Mouse (Mus musculus): Measurements from ENCODE around the gene Il2rb. TPM values are rescaled to one million over a fixed set of nuclear protein-coding genes. Genes with fewer than 3 reads are reported as not detected.

The Il2rb gene
- total RNA-seq, 2 experiments from 2014 or later, result 0.76 to 1.4 TPM

DNA sequence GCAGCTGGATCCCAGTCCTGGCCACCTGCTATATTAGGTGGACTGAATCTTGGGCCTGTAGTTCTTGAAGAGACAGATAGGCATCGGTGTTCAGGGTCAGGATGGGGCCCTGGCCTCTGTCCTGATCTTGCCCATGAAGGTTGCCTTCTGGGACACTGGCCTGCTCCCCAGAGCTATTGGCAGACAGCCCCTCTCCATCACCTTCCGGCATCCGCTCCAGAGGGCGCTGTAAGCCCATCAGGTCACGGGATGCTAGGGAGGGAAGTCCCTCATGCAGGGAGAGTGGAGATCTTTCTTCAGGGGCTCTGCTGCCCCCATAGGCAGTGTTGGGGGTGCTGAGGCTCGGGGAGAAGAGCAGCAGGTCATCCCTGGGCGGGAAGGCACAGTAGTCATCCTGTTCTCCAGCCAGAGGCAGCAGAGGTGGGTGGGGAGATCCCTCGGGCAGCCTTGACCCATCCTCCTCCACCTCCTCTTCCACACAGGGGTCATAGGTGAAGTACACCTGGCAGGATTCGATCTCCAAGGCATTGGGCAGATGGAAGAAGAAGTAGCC lies 13.5 kb downstream of the Il2rb start:
- no peak for DNase-seq

- DNase-seq, result no peak
These were observed 14.1 kb downstream of the Il2rb start for GRCm38 (mm10) chr15:78480991-78481390.

DNA sequence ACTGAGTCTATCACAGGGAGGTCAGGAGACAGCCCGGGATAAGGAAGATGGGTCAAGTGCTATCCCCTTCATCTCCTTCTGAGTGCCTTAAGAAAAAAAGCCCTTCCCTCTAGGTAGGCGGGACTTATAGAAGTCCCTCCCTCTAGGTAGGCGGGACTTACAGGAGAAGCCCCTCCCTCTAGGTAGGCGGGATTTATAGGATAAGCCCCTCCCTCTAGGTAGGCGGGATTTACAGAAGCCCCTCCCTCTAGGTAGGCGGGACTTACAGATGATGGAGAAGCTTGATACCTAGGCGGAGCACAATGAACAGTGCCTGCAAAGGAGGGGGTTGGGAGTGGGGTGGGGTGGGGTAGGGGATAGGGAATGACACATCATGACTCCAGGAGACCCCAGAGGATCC lies 15.0 kb downstream of the Il2rb start:
- DNase-seq, result no peak

- no peak for DNase-seq
These were observed 15.6 kb downstream of the Il2rb start for GRCm38 (mm10) chr15:78479470-78479869.

DNA sequence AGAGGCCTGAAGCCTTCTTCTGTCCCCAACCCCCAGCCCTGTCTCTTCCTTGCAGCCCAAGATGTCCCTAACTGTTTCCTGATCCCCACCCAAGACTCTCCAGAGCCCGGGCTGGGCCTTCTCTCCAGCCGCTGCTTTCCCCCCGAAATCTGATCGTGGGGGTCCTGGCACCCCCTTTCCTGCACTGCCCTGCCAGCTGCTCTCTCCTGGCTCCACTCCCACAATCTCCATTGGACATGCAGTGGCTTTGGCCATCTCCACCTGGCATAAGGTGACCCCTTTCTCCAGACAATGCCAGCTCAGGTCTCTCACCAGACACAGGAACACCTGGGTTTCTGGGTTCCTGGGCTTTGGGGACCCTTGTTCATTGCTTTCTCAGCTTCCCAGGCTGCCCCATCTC lies 17.0 kb downstream of the Il2rb start:
- no peak for DNase-seq

DNA sequence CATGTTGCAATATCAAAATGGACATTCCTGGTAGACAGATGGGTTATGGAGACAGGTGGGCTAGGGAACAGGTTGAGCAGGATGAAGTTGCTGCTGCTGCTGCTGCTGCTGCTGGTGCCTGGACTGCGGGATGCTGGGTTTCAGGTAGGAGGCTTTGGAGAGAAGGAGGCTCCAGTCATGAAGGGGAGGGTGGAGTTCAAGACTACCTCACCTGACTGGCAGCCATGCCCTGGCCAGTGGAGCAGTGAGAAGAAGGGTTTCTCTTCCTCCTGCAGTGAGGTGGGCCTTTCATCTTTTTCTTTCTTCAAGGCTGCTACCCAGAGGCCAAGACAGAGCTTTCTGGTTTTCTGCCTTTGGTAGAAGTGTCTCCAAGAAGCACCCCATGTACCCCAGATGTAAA lies 18.2 kb downstream of the Il2rb start:
- DNase-seq, result no peak

DNA sequence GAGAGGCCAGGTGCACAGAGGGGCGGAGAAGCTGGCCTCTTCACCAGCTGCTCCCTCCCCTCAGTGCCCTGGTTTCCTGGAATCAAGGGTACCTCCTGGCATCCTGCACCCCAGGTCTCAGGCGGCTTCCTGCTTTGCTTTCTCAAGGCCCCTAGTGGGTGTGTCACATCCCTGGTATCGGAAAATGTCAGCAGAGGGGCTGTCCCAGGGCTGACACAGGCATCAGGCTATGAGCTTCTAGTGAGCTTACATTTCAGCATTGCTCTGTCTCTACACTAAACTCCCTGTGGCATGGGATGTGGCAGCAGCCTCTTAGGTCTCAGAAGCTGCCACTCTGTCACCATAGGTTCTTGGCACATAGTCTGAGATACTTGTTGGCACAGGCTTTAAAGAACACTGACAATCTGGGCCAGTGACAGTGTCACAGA lies 19.5 kb downstream of the Il2rb start:
- DNase-seq, result peak in 1 of 2 experiments; percentile 53

- DNase-seq, result no peak
These were observed 21.6 kb downstream of the Il2rb start for GRCm38 (mm10) chr15:78473442-78473841.

DNA sequence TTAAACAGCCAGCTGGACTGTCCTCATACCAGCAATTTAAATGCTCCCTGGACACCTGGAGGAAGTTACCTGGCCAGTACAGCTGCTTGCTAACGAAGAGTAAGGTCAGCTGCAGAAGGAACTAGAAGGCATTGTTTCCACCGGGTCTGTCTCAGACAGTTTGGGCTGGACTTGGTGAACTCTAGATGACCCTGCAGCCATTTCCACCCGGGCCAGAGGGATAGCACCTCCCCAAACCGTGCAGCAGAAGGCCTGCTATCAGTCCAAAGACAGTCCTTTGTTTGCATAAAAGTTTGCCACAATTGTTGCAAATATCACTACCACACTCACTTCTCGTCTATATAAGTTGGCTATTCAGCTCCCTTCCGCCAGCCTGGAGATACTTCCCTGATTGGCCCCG lies 23.2 kb downstream of the Il2rb start:
- DNase-seq, result no peak

- peak in 1 of 2 experiments; percentile 33 for DNase-seq
These were observed 24.4 kb downstream of the Il2rb start for GRCm38 (mm10) chr15:78470495-78471276.

- DNase-seq, result peak in 1 of 2 experiments; percentile 28
These were observed 26.6 kb downstream of the Il2rb start, which contains the start of gene Tmprss6 for GRCm38 (mm10) chr15:78468379-78468937. Tmprss6 (minus strand) TSS chr15:78468634.

- DNase-seq, result peak; percentile 62 to 66
These were observed 27.5 kb downstream of the Il2rb start for GRCm38 (mm10) chr15:78467570-78467969.

- DNase-seq, result no peak
These were observed 28.3 kb downstream of the Il2rb start for GRCm38 (mm10) chr15:78466809-78467208.

DNA sequence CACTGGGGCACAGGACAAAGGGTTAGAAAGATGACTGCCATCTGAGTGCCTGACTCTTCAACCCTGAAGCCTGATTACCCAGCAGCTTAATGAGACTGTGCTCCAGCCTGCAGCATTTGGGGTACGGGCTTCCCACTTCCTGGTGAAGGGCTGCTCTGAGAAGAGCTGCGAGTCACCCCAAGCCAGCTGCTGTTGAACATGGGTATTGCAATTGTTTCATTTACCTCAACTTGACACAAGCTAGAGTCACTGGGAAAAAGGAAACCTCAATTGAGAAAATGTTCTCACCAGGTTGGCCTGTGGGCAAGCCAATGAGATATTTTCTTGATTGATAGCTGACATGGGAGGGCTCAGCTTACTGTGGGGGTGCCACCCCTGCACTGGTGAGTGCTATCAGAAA lies 32.1 kb downstream of the Il2rb start:
- DNase-seq, result no peak

DNA sequence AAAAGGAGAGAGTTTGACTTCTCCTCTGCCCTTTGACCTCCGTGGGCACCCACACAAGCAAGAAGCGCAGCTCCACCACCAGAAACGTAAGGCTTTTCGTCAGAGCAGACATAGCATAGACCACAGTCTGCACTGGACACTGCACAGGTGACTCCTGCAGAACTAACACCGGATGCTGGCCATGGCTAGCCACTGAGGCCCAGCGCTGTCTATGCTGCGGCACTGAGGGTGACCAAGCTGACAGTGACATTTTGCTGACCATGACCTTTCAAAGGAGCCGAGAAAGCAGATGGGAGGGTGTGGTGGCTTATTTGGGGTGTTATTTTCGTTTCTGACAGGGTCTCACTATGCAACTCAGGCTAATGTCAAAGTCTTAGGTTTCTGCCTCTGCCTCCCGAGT lies 37.9 kb downstream of the Il2rb start:
- DNase-seq, result no peak

DNA sequence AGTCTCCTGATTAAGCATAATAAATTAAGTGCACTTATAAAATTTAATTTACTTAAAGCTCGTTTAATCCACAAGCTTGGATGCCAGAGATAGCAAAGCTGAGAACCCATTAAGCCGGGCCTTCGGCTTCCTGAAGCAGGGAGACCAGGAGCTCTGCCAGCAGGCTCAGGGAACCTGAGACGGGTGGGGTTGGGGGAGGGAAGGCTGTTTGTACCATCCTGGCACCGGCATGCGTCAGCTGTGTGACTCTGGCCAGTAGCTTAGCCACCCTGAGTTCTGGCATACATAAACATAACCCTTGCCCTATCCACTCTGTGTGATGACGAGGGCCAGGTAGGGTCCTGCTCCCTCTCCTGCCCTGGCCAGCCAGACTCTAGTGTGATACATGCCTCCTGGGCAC lies 39.0 kb downstream of the Il2rb start:
- no peak for DNase-seq

GRCm38 (mm10) chr15:78455168-78455567 lies 39.9 kb downstream of the Il2rb start:
- peak; percentile 58 to 61 for DNase-seq

DNA sequence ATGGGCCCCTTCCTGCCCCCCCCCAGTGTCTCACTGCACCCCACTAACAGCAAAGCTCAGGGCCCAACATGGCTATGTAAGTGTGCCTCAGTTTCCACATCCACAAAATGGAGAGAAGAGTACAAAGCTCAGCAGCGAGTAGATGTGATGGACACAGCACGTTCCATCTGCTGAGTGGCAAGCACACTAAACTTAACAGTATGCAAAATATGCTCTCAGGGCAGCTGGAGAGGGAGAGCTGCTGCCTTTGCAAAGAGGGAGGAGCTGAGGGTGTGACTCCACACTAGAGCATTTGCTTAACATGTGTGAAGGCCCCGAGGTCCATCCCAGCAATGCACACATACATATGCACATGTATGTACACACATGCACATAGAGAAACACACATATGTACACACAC lies 42.1 kb downstream of the Il2rb start:
- DNase-seq, result no peak

GRCm38 (mm10) chr15:78451201-78451600 lies 43.9 kb downstream of the Il2rb start:
- no peak for DNase-seq

GRCm38 (mm10) chr15:78450419-78450768 lies 44.7 kb downstream of the Il2rb start:
- DNase-seq, result no peak

- peak; percentile 80 to 84 for DNase-seq
These were observed 45.2 kb downstream of the Il2rb start for GRCm38 (mm10) chr15:78449694-78450418.

- no peak for DNase-seq
These were observed 45.9 kb downstream of the Il2rb start for GRCm38 (mm10) chr15:78449131-78449530.

Data from adrenal gland, postnatal 36 days (tissue).